Mouse (Mus musculus): ENCODE results near the gene Fam71f2. TPM values are rescaled to one million over a fixed set of nuclear protein-coding genes. Genes with fewer than 3 reads are reported as not detected.

The Fam71f2 gene
- total RNA-seq, 1 experiment from 2014 or later, result 1.9 TPM

GRCm38 (mm10) chr6:29322147-29322546 lies 42.8 kb downstream of the Fam71f2 start:
- ATAC-seq (replicated peaks; ENCODE audit: insufficient number of reproducible peaks, low FRiP score, low TSS enrichment, poor library complexity, severe bottlenecking), result no peak

GRCm38 (mm10) chr6:29322735-29323134 lies 43.3 kb downstream of the Fam71f2 start:
- ATAC-seq (replicated peaks; ENCODE audit: insufficient number of reproducible peaks, low FRiP score, low TSS enrichment, poor library complexity, severe bottlenecking), result no peak

GRCm38 (mm10) chr6:29326961-29327360 lies 47.6 kb downstream of the Fam71f2 start:
- no peak for ATAC-seq (replicated peaks; ENCODE audit: insufficient number of reproducible peaks, low FRiP score, low TSS enrichment, poor library complexity, severe bottlenecking)

- ATAC-seq (replicated peaks; ENCODE audit: insufficient number of reproducible peaks, low FRiP score, low TSS enrichment, poor library complexity, severe bottlenecking), result no peak
Observed at GRCm38 (mm10) chr6:29329514-29329913, 50.1 kb downstream of the Fam71f2 start.

Other genes starting within 250 kb of the Fam71f2 start
- gene Lep, start 219.4 kb upstream of the Fam71f2 start, total RNA-seq (2017), result not detected in 3 replicates
- 50.0 to 66.4 TPM (median 59.6 TPM) in 3 replicates for gene Rbm28, start 114.6 kb upstream of the Fam71f2 start, total RNA-seq (2017)
- gene Prrt4, start 100.0 kb upstream of the Fam71f2 start, total RNA-seq (2017), result not detected in 3 replicates
- 16.4 to 27.6 TPM (median 22.7 TPM) in 3 replicates for gene Impdh1, start 63.2 kb upstream of the Fam71f2 start, total RNA-seq (2017)
- 7.6 to 8.9 TPM (median 8.5 TPM) in 3 replicates for gene Hilpda, start 7.1 kb upstream of the Fam71f2 start, total RNA-seq (2017)
- gene Fam71f1, start 39.5 kb downstream of the Fam71f2 start, total RNA-seq (2017), result not detected in 3 replicates
- 134 to 144 TPM (median 142 TPM) in 3 replicates for gene Calu, start 68.5 kb downstream of the Fam71f2 start, total RNA-seq (2017)
- gene Opn1sw, start 108.9 kb downstream of the Fam71f2 start, total RNA-seq (2017), result not detected in 3 replicates
- 0.49 to 0.96 TPM (median 0.67 TPM) in 3 replicates for gene Ccdc136, start 116.7 kb downstream of the Fam71f2 start, total RNA-seq (2017)
- gene Flnc, start 153.7 kb downstream of the Fam71f2 start, total RNA-seq (2017), result not detected in 3 replicates
- gene Atp6v1f, start 188.1 kb downstream of the Fam71f2 start, total RNA-seq (2017), result 216 to 361 TPM (median 337 TPM) in 3 replicates
- gene Atp6v1fnb, start 191.8 kb downstream of the Fam71f2 start, total RNA-seq (2017), result 0.78 TPM in 1 of 3 replicates, not detected in the others
- gene Kcp, start 228.4 kb downstream of the Fam71f2 start, total RNA-seq (2017), result not detected in 3 replicates
- 195 to 268 TPM (median 261 TPM) in 3 replicates for gene Irf5, start 247.0 kb downstream of the Fam71f2 start, total RNA-seq (2017)